Mouse (Mus musculus) embryo, embryonic 10 days (tissue): ENCODE measurements at regions not wholly inside any gene's neighbourhood (a gene's known extent, or its start where the extent isn't known, plus 50 kb on each side); places are given as distances from the start of the nearest gene placed in this dataset.

ENCODE experiments used
- DNase-seq: peaks from one replicate; pipeline ENCODE4 v3.0.0-alpha.2; 2015; ENCODE audit warnings: low spot score

GRCm38 (mm10) chr2:67180962-67181361 lies 232.6 kb upstream of the Gm21830 start:
- no peak for DNase-seq

- no peak for DNase-seq
Measured at GRCm38 (mm10) chr2:67221061-67221802, 192.3 kb upstream of the Gm21830 start.

- DNase-seq = peak; percentile 25
Measured at GRCm38 (mm10) chr2:67226299-67226698, 187.2 kb upstream of the Gm21830 start.

GRCm38 (mm10) chr2:67257455-67257854 lies 156.1 kb upstream of the Gm21830 start:
- no peak for DNase-seq
